Mouse (Mus musculus): Measurements from ENCODE around the gene Gdpgp1. TPM values are rescaled to one million over a fixed set of nuclear protein-coding genes. Genes with fewer than 3 reads are reported as not detected.

Gene Gdpgp1
- total and polyA plus RNA-seq, 3 experiments, result 2.0 to 3.6 (median 3.0) TPM

DNA sequence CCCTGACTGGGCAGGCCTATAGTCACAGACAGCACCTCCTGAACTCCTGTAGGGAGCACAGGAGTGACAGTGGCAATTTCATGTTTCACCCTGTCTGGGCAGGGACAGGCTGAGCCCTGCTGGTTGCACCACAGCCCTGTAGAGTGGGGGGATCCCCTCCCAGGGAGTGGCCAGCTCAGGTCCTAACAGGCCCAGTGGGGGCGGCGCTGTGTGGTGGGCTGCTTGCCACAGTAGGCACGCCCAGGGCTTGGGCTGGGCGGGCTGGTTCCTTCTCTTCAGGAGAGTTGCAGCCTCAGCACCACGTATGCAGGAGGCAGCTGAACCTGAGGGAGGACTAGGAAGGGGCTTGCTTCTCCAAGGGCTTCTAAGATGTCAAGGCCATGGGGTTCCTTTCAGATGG lies 41.2 kb upstream of the Gdpgp1 start (continued):
- TF ChIP-seq EP300 (IDR thresholded peaks at IDR 0.05; ENCODE audit: low read length) (no peak; the same call in 1 of the 2 replicates), GABPA (IDR thresholded peaks at IDR 0.05; ENCODE audit: insufficient replicate concordance, low read depth, low read length) (no peak), ELF1 (IDR thresholded peaks at IDR 0.05; ENCODE audit: low read depth, low read length) (peak; percentile 44; the same call in 1 of the 2 replicates), USF2 (conservative IDR thresholded peaks at IDR 0.05; ENCODE audit: low read depth, low read length) (no peak), MAZ (IDR thresholded peaks at IDR 0.05; ENCODE audit: low read depth, low read length) (0 out of 2 replicates have a peak, but pooled peaks have one; percentile 65), NRF1 (IDR thresholded peaks at IDR 0.05; ENCODE audit: low read depth, low read length) (peak; percentile 43; the same call in 1 of the 2 replicates), TCF12 (IDR thresholded peaks at IDR 0.05; ENCODE audit: low read depth, low read length) (peak; percentile 82; the same call in 1 of the 2 replicates), USF1 (IDR thresholded peaks at IDR 0.05; ENCODE audit: low read depth, low read length) (no peak), POLR2A (IDR thresholded peaks at IDR 0.05; ENCODE audit: low read depth, low read length) (peak; percentile 55), E2F4 (IDR thresholded peaks at IDR 0.05; ENCODE audit: insufficient replicate concordance, low read depth, low read length) (no peak), ZKSCAN1 (IDR thresholded peaks at IDR 0.05; ENCODE audit: borderline replicate concordance, low read depth, low read length) (no peak), TBP (conservative IDR thresholded peaks at IDR 0.05; ENCODE audit: low read depth, low read length) (0 out of 2 replicates have a peak, but pooled peaks have one; percentile 14), MAX (IDR thresholded peaks at IDR 0.05; ENCODE audit: low read length) (peak; percentile 32; the same call in 1 of the 2 replicates), IRF4 (IDR thresholded peaks at IDR 0.05; ENCODE audit: low read depth, low read length) (peak; percentile 61), NELFE (IDR thresholded peaks at IDR 0.05; ENCODE audit: low read depth, low read length) (no peak), RAD21 (IDR thresholded peaks at IDR 0.05; ENCODE audit: low read depth, low read length) (peak; percentile 8), CHD1 (IDR thresholded peaks at IDR 0.05; ENCODE audit: low read depth, low read length) (peak; percentile 90), HCFC1 (IDR thresholded peaks at IDR 0.05; ENCODE audit: low read depth, low read length) (no peak), ZC3H11A (IDR thresholded peaks at IDR 0.05; ENCODE audit: low read depth, low read length) (no peak), SIN3A (IDR thresholded peaks at IDR 0.05; ENCODE audit: low read length) (no peak), ZNF384 (IDR thresholded peaks at IDR 0.05; ENCODE audit: low read depth, low read length) (no peak), BHLHE40 (IDR thresholded peaks at IDR 0.05; ENCODE audit: low read depth, low read length) (peak; percentile 63; the same call in 1 of the 2 replicates), RCOR1 (conservative IDR thresholded peaks at IDR 0.05; ENCODE audit: low read depth, low read length) (no peak)

DNA sequence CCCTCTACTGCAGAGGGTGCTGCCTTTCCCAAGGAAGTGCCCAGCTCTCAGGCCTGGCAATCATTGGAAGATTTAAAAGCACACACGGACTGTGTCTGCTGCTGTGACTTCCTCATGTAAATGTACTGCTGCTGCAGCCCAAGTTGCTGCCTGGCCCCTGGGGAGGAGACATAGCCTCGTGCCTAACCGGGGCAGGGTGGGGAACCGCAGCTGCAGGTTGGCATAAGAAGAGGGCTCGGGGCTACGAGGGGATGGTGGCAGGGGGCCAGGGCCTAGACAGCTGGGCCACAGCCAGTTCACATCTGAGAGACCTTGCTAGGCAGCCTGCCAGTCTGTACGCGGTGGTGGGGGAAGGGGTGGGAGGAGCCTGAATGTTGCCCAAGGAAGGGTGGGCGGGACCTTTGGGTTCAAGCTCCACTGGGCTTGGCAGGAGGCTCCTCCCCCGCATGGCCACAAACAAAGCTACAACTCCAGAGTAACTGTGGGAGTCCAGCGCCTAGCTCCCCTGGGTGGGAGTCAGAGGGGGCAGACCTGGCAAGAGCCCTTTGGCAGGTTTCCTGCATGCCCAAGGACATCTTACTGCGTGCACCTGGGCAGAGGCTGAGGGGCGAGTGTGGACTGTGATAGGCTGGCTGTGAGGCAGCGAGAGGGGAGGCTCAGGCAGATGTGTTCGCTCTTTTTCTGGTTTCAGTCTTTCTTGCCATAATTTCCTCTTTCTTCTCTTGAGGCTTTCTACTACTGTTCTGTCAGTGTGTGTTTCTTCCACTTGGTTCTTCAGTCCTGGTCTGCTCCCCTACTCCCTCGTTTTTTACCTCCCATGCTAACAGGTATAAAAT lies 40.2 kb upstream of the Gdpgp1 start:
- dilution Hi-C loops (cut with MboI; ENCODE audit: extremely low pct_ligation_motif_present, extremely low pct_unique_long_range_greater_than_20kb, low sequenced_read_pairs), result no loop called here
- H3K4me3 ChIP-seq (replicated peaks in 1 of 3; ENCODE audit: low read depth in 2 of 3, low read length in 2 of 3, poor library complexity in 1 of 3), result peak overlapping the region; percentile 22 to 60 (median 40)
- peaks cover 3% of the 10 kb centered on the region for H3K27me3 ChIP-seq (replicated peaks)
- H3K27ac ChIP-seq (ENCODE audit: insufficient read depth, low read depth), result peak overlapping the region; percentile 99
- H3K79me2 ChIP-seq (replicated peaks; ENCODE audit: control insufficient read depth, extremely low read depth, insufficient read depth, poor library complexity, severe bottlenecking), result no peaks in the 10 kb centered on the region
- H3K4me2 ChIP-seq (ENCODE audit: insufficient read depth, low read depth, poor library complexity, severe bottlenecking), result peak overlapping the region; percentile 97
- H3K9me3 ChIP-seq (replicated peaks; ENCODE audit: low read length), result no peaks in the 10 kb centered on the region
- peak overlapping the region; percentile 56 for H3K9ac ChIP-seq (ENCODE audit: insufficient read depth, low read depth)
- H3K4me1 ChIP-seq (ENCODE audit: control insufficient read depth in 1 of 2, insufficient read depth in 2 of 2), result peaks cover 28 to 69% of the 10 kb centered on the region in 2 experiments
- no peaks in the 10 kb centered on the region for H3K36me3 ChIP-seq (replicated peaks in 1 of 2; ENCODE audit: control insufficient read depth in 1 of 2, insufficient read depth in 1 of 2, low read length in 1 of 2)
- in situ Hi-C loops (cut with MboI; ENCODE audit: low pct_ligation_motif_present, low pct_unique_long_range_greater_than_20kb, low sequenced_read_pairs), result no loop called here
- DNase-seq (ENCODE audit: extremely low read depth), result peak; percentile 91
- TF ChIP-seq RCOR1 (conservative IDR thresholded peaks at IDR 0.05; ENCODE audit: low read depth, low read length) (no peak), MAFK (IDR thresholded peaks at IDR 0.05; ENCODE audit: insufficient replicate concordance, low read length) (no peak; the same call in 1 of the 2 replicates), USF2 (conservative IDR thresholded peaks at IDR 0.05; ENCODE audit: low read depth, low read length) (no peak), MAZ (IDR thresholded peaks at IDR 0.05; ENCODE audit: low read depth, low read length) (peak; percentile 14; the same call in 1 of the 2 replicates), EP300 (IDR thresholded peaks at IDR 0.05; ENCODE audit: low read length) (peak; percentile 12), NRF1 (IDR thresholded peaks at IDR 0.05; ENCODE audit: low read depth, low read length) (0 out of 2 replicates have a peak, but pooled peaks have one; percentile 11), BHLHE40 (IDR thresholded peaks at IDR 0.05; ENCODE audit: low read depth, low read length) (peak; percentile 89), POLR2AphosphoS2 (IDR thresholded peaks at IDR 0.05; ENCODE audit: low read depth, low read length) (no peak), UBTF (IDR thresholded peaks at IDR 0.05; ENCODE audit: low read depth, low read length) (peak; percentile 51; the same call in 1 of the 2 replicates), NELFE (IDR thresholded peaks at IDR 0.05; ENCODE audit: low read depth, low read length) (peak; percentile 41; the same call in 1 of the 2 replicates), E2F4 (IDR thresholded peaks at IDR 0.05; ENCODE audit: insufficient replicate concordance, low read depth, low read length) (no peak), SIN3A (IDR thresholded peaks at IDR 0.05; ENCODE audit: low read length) (peak; percentile 18; the same call in 1 of the 2 replicates), JUND (conservative IDR thresholded peaks at IDR 0.05; ENCODE audit: low read depth, low read length) (no peak), JUN (IDR thresholded peaks at IDR 0.05; ENCODE audit: insufficient read depth, low read depth, low read length) (no peak), ETS1 (conservative IDR thresholded peaks at IDR 0.05; ENCODE audit: low read depth, low read length) (peak; percentile 67), TCF12 (IDR thresholded peaks at IDR 0.05; ENCODE audit: low read depth, low read length) (peak; percentile 13), MAX (IDR thresholded peaks at IDR 0.05; ENCODE audit: low read length) (no peak; the same call in 1 of the 2 replicates), POLR2A (IDR thresholded peaks at IDR 0.05; ENCODE audit: low read depth, low read length) (peak; percentile 70), SMC3 (IDR thresholded peaks at IDR 0.05; ENCODE audit: low read depth, low read length) (peak; percentile 11; the same call in 1 of the 2 replicates), ZKSCAN1 (IDR thresholded peaks at IDR 0.05; ENCODE audit: borderline replicate concordance, low read depth, low read length) (no peak), ZC3H11A (IDR thresholded peaks at IDR 0.05; ENCODE audit: low read depth, low read length) (no peak), USF1 (IDR thresholded peaks at IDR 0.05; ENCODE audit: low read depth, low read length) (no peak), CTCF (conservative IDR thresholded peaks at IDR 0.05 in 1 of 2, IDR thresholded peaks at IDR 0.05 in 1 of 2; ENCODE audit: low read depth in 2 of 2, low read length in 2 of 2) (no peak)
